Mouse (Mus musculus): ENCODE data around the gene Bmyc. TPM values are rescaled to one million over a fixed set of nuclear protein-coding genes. Genes with fewer than 3 reads are reported as not detected.
"Not testable (repeated sequence)": the region's sequence is repeated elsewhere in the genome, so short reads cannot be mapped to it uniquely, and the experiment has no call there.

Gene Bmyc
- polyA plus RNA-seq, 1 experiment from 2014 or later: 91.3 TPM

DNA sequence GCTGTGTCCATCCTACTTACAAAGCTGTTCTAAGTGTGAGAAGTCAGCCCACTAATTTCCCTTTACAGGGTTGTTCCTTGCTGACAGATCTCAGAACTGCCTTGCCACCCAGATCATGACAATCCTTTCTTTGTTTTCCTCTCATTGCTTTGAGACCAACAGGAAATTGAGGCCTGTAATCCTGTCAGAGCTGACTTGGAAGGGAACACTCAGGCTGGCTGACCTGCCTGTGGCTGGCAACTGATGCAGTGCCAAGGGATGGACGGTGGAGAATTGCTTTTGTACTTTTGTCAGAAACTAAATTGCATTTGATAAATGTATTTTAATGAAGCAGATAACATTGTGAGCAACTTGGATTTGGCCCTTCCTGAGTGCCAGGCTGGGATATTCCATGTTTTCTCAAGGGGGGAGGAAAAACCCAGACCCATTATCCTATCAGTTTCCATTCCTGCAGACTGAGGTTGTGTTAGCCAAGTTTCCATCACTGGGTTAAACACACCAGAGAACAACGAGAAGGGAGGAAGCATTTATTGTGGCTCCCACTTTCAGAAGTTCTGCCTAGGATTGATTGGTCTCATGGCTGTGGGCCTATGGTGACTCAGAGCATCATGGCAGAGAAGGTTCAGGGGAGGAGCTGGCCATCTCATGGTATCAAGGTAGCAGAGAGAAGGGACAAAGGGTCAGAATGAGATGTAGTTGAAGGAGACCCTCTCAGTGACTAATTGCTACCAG is 26.8 kb downstream of the Bmyc start:
- ATAC-seq (ENCODE audit: insufficient number of reproducible peaks, insufficient read depth, low FRiP score, low TSS enrichment, low read depth): no peak
- no peak overlapping the region for H3K4me2 ChIP-seq
- no peak overlapping the region for H3K27ac ChIP-seq
- H3K4me1 ChIP-seq (replicated peaks): no peaks in the 10 kb centered on the region
- WGBS: 65% methylated on average over 2 of the region's 2 CpGs
- H3K27me3 ChIP-seq: no peaks in the 10 kb centered on the region
- H3K9ac ChIP-seq (replicated peaks): no peak overlapping the region
- H3K4me3 ChIP-seq (replicated peaks): no peak overlapping the region
- no peaks in the 10 kb centered on the region for H3K36me3 ChIP-seq
- H3K9me3 ChIP-seq: peaks cover 5% of the 10 kb centered on the region; the same call in 1 of the 2 replicates

DNA sequence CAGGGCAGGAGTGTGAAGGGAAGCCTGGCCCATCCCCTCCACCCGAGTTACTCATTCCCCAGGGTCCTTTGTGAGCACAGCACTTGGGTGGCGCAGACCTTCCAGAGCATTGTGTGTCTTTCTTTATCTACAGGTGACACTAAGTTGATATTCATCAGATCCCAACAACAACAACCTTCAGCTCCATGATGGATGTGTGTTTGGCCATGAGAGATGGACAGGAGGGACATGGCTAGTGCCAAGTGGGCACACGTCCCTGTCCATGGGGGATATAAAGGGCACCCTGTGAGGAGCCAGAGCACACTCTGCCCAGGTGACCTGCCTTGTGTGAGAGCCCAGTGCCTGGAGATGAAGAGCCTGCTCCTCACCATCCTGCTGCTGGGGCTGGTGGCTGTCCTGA is 30.2 kb downstream of the Bmyc start, which contains the start of gene Obp2b:
Obp2b (plus strand) TSS at position 301 of the 400 bp plus-strand sequence.
- WGBS: 81% methylated on average over 3 of the region's 3 CpGs
- not testable (repeated sequence) for H3K4me2 ChIP-seq; H3K27ac ChIP-seq; H3K9ac ChIP-seq (replicated peaks); H3K4me1 ChIP-seq (replicated peaks); H3K4me3 ChIP-seq (replicated peaks); H3K36me3 ChIP-seq; H3K9me3 ChIP-seq; H3K27me3 ChIP-seq; ATAC-seq (ENCODE audit: insufficient number of reproducible peaks, insufficient read depth, low FRiP score, low TSS enrichment, low read depth)

DNA sequence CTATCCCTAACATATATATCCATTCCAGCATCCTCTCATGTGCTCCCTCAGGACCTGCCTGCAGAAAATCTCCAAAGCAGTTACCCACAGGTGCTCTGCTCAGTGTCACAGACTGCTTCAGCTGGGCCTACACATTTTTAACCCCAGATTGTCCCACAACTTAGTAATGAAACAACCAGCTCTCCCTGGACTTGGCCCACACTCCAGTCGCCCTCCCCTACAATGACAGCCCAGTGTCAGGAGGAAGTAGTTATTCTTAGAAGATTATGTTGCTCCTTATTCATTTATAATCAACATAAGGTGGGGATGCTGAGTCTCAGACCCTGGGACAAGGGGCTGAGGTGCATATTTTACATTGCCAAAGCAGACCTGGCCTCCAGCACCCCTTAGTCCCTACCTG is 35.1 kb downstream of the Bmyc start:
- no peak overlapping the region for H3K9ac ChIP-seq (replicated peaks)
- no peak overlapping the region for H3K4me3 ChIP-seq (replicated peaks)
- H3K4me2 ChIP-seq: no peak overlapping the region
- no peak for ATAC-seq (ENCODE audit: insufficient number of reproducible peaks, insufficient read depth, low FRiP score, low TSS enrichment, low read depth)
- H3K27me3 ChIP-seq: no peaks in the 10 kb centered on the region
- 69% methylated on average over 1 of the region's 1 CpGs for WGBS
- H3K9me3 ChIP-seq: no peaks in the 10 kb centered on the region
- no peak overlapping the region for H3K27ac ChIP-seq
- H3K4me1 ChIP-seq (replicated peaks): no peaks in the 10 kb centered on the region
- no peaks in the 10 kb centered on the region for H3K36me3 ChIP-seq

DNA sequence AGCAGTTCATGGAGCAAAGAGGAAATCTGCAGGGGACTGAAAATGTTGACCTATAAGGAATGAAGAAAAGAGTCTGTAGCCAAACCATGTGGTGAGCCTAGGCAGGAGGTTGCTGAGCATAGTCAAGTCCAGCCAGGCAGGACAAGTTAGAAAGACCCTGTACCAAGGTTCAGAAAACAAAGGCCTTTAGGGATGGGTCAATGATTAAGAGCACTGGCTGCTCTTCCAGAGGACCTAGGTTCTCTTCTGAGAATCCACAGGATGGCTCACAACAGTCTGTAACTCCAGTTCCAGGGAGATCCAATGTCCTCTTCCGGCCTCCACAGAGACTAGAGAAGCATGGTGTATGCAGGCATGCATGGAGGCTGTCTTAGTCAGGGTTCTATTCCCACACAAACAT is 47.7 kb downstream of the Bmyc start:
- Histone ChIP-seq H3K27ac (no peak overlapping the region), H3K9ac (replicated peaks) (no peak overlapping the region), H3K9me3 (no peaks in the 10 kb centered on the region), H3K4me1 (replicated peaks) (no peaks in the 10 kb centered on the region), H3K4me3 (replicated peaks) (no peak overlapping the region), H3K27me3 (no peaks in the 10 kb centered on the region), H3K36me3 (no peaks in the 10 kb centered on the region), H3K4me2 (no peak overlapping the region)
- ATAC-seq (ENCODE audit: insufficient number of reproducible peaks, insufficient read depth, low FRiP score, low TSS enrichment, low read depth): no peak
- 83% methylated on average over 1 of the region's 1 CpGs for WGBS

Other genes with a start within 250 kb of the Bmyc start
- gene Clic3, start 249.9 kb upstream of the Bmyc start, polyA plus RNA-seq (2016; fragmentation: Nextera tagmentation; extraction: Ambion mirVana): 0.68 and 1.0 TPM in 2 replicates
- gene Paxx, start 245.6 kb upstream of the Bmyc start, polyA plus RNA-seq (2016; fragmentation: Nextera tagmentation; extraction: Ambion mirVana): 23.2 and 23.6 TPM in 2 replicates
- 0.35 and 0.50 TPM in 2 replicates for gene Ptgds, start 236.7 kb upstream of the Bmyc start, polyA plus RNA-seq (2016; fragmentation: Nextera tagmentation; extraction: Ambion mirVana)
- gene Lcn12, start 212.8 kb upstream of the Bmyc start, polyA plus RNA-seq (2016; fragmentation: Nextera tagmentation; extraction: Ambion mirVana): not detected in 2 replicates
- gene Fbxw5, start 206.0 kb upstream of the Bmyc start, polyA plus RNA-seq (2016; fragmentation: Nextera tagmentation; extraction: Ambion mirVana): 68.4 and 76.8 TPM in 2 replicates
- gene C8g, start 205.0 kb upstream of the Bmyc start, polyA plus RNA-seq (2016; fragmentation: Nextera tagmentation; extraction: Ambion mirVana): 4.0 and 6.1 TPM in 2 replicates
- gene Traf2, start 159.8 kb upstream of the Bmyc start, polyA plus RNA-seq (2016; fragmentation: Nextera tagmentation; extraction: Ambion mirVana): 36.9 and 39.2 TPM in 2 replicates
- 320 and 329 TPM in 2 replicates for gene Edf1, start 148.9 kb upstream of the Bmyc start, polyA plus RNA-seq (2016; fragmentation: Nextera tagmentation; extraction: Ambion mirVana)
- 2.3 and 3.0 TPM in 2 replicates for gene Mamdc4, start 131.9 kb upstream of the Bmyc start, polyA plus RNA-seq (2016; fragmentation: Nextera tagmentation; extraction: Ambion mirVana)
- gene Phpt1, start 131.5 kb upstream of the Bmyc start, polyA plus RNA-seq (2016; fragmentation: Nextera tagmentation; extraction: Ambion mirVana): 183 and 184 TPM in 2 replicates
- gene Ajm1, start 125.0 kb upstream of the Bmyc start, polyA plus RNA-seq (2016; fragmentation: Nextera tagmentation; extraction: Ambion mirVana): 0.08 and 0.23 TPM in 2 replicates
- gene Rabl6, start 98.2 kb upstream of the Bmyc start, polyA plus RNA-seq (2016; fragmentation: Nextera tagmentation; extraction: Ambion mirVana): 81.3 and 83.0 TPM in 2 replicates
- 0.18 and 0.27 TPM in 2 replicates for gene Ccdc183, start 89.1 kb upstream of the Bmyc start, polyA plus RNA-seq (2016; fragmentation: Nextera tagmentation; extraction: Ambion mirVana)
- 21.9 and 22.6 TPM in 2 replicates for gene Tmem141, start 84.7 kb upstream of the Bmyc start, polyA plus RNA-seq (2016; fragmentation: Nextera tagmentation; extraction: Ambion mirVana)
- 0.40 and 0.68 TPM in 2 replicates for gene Fcna, start 78.7 kb upstream of the Bmyc start, polyA plus RNA-seq (2016; fragmentation: Nextera tagmentation; extraction: Ambion mirVana)
- gene Lcn8, start 53.6 kb upstream of the Bmyc start, polyA plus RNA-seq (2016; fragmentation: Nextera tagmentation; extraction: Ambion mirVana): 0.36 TPM in 1 of 2 replicates, not detected in the other
- gene Lcn5, start 48.8 kb upstream of the Bmyc start, polyA plus RNA-seq (2016; fragmentation: Nextera tagmentation; extraction: Ambion mirVana): not detected in 2 replicates
- gene Lcn6, start 30.0 kb upstream of the Bmyc start, polyA plus RNA-seq (2016; fragmentation: Nextera tagmentation; extraction: Ambion mirVana): not detected in 2 replicates
- not detected in 2 replicates for gene Lcn10, start 24.0 kb upstream of the Bmyc start, polyA plus RNA-seq (2016; fragmentation: Nextera tagmentation; extraction: Ambion mirVana)
- gene Obp2a, start 6.7 kb upstream of the Bmyc start, polyA plus RNA-seq (2016; fragmentation: Nextera tagmentation; extraction: Ambion mirVana): not detected in 2 replicates
- gene Obp2b, start 30.3 kb downstream of the Bmyc start, polyA plus RNA-seq (2016; fragmentation: Nextera tagmentation; extraction: Ambion mirVana): not detected in 2 replicates
- not detected in 2 replicates for gene Lcn3, start 58.8 kb downstream of the Bmyc start, polyA plus RNA-seq (2016; fragmentation: Nextera tagmentation; extraction: Ambion mirVana)
- gene Lcn11, start 70.3 kb downstream of the Bmyc start, polyA plus RNA-seq (2016; fragmentation: Nextera tagmentation; extraction: Ambion mirVana): not detected in 2 replicates
- gene Gm13539, start 75.5 kb downstream of the Bmyc start, polyA plus RNA-seq (2016; fragmentation: Nextera tagmentation; extraction: Ambion mirVana): not detected in 2 replicates
- not detected in 2 replicates for gene Glt6d1, start 109.1 kb downstream of the Bmyc start, polyA plus RNA-seq (2016; fragmentation: Nextera tagmentation; extraction: Ambion mirVana)
- gene Lcn9, start 116.4 kb downstream of the Bmyc start, polyA plus RNA-seq (2016; fragmentation: Nextera tagmentation; extraction: Ambion mirVana): not detected in 2 replicates
- gene Sohlh1, start 140.5 kb downstream of the Bmyc start, polyA plus RNA-seq (2016; fragmentation: Nextera tagmentation; extraction: Ambion mirVana): 0.16 TPM in 1 of 2 replicates, not detected in the other
- 0.34 and 0.49 TPM in 2 replicates for gene Kcnt1, start 157.0 kb downstream of the Bmyc start, polyA plus RNA-seq (2016; fragmentation: Nextera tagmentation; extraction: Ambion mirVana)

All from limb, embryonic 12.5 days (tissue).